Mouse (Mus musculus): ENCODE data around the gene Fut8.

Gene Fut8

DNA sequence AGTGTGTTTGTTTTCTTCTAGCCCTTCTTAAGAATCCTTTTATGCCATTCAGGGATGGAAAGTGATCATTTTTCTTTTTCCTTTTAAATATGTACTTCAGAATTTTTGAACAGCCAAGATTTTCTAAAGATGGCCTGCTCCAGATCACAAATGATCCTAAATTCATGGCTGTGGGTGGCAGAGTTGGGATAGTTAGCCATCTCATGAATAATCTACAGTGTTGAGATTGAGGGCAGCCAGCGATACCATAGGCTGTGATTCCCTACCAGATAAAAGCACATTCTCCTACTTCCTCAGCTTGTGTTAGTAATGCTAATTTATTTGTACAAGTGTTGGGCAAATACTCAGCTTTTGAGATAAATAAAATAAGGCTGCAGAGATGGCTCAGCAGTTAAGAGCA lies 228.3 kb downstream of the Fut8 start:
- in situ Hi-C loops (cut with MboI; ENCODE audit: low pct_unique_long_range_greater_than_20kb in 1 of 2, low sequenced_read_pairs in 2 of 2, unreplicated experiment in 1 of 2), result no loop called here

DNA sequence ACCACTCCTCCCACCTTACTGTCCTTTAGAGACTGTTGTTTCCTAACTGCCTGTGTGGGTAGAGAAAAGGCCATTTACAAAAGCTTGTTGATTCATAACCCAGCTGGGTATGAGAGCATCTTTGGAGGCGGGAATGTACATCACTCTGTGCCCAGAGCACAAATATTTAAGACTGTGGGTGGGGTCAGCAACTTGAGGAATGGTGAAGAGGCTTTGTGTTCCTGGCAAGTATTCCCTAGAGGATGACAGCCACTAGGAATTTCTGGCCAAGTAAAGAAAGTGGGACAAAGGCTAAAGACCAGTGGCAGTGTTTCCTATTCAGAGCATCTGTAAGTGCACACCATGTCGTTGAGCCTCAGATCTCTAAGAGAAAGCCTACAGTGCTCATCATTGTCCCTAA lies 242.0 kb downstream of the Fut8 start:
- in situ Hi-C loops (cut with MboI; ENCODE audit: low pct_unique_long_range_greater_than_20kb in 1 of 2, low sequenced_read_pairs in 2 of 2, unreplicated experiment in 1 of 2), result no loop called here

DNA sequence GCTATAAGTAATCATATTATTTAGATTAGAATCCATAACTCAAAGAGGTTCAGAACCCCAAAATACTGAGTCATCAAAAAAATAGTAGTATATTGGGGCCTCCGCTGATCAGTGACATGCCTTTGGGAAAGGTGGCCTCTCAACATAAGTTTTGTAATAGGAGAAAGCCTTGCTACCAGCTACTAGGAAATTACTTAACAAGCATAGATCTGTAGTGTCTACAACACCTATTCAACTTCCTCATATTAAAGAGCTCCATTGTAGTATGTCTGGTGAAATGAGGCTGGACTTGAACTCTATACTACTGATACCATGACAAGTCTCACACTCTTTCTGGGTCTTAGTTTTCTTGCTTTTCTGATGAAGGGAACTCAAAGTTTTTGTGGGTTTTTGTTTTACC lies 243.2 kb downstream of the Fut8 start:
- in situ Hi-C loops (cut with MboI; ENCODE audit: low pct_unique_long_range_greater_than_20kb in 1 of 2, low sequenced_read_pairs in 2 of 2, unreplicated experiment in 1 of 2), result no loop called here

DNA sequence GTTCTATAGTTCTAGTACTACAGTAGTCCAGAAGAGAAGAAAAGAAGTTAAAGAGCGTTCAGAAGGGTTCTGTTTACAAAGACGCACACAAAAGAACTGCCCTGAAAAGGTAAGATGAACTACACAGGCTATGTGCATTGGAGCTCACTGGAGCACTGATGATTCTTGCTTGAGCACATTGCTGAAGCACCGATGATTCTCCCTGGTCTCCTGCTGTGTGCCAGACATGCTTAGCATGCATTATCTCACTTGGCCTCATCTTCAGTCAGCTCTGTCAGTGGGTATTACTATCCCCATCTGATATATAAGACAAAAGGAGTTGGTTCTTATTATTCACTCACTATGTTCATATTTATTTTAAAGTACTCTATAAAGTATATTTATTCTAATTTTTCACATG lies 243.9 kb downstream of the Fut8 start:
- in situ Hi-C loops (cut with MboI; ENCODE audit: low pct_unique_long_range_greater_than_20kb in 1 of 2, low sequenced_read_pairs in 2 of 2, unreplicated experiment in 1 of 2), result no loop called here

DNA sequence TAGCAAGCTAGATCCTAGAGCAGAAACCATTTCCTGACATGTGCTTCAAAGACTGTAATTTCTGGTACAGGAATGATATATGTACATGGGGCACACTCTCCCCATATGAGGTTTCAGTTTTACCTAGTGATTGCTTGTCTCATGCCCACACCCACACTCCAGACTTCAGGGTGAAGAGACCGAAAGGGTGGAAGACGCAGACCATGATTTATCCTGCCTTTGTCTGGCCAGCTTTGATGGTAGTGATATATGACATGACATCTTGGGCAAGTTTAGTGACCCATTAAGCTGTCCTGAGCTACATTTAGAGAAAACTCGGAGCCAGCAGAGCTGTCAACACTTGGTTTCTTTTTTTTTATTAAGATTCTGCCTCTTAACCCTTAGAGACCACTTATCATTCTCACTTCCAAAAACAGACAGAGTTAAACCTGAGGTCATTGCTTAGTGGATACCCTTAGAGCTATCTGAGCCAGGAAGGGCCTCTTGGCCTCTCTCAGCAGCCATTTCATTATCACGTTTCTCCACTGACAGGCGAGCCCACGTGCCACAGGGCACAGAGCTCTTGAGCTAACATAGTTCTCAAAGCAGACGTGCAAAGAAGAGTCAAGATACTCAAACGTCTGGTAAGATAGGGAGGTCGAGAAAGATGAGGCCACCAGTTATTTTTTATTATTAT lies 245.4 kb downstream of the Fut8 start:
- in situ Hi-C loops (cut with MboI; ENCODE audit: low pct_unique_long_range_greater_than_20kb in 1 of 2, low sequenced_read_pairs in 2 of 2, unreplicated experiment in 1 of 2), result no loop called here

DNA sequence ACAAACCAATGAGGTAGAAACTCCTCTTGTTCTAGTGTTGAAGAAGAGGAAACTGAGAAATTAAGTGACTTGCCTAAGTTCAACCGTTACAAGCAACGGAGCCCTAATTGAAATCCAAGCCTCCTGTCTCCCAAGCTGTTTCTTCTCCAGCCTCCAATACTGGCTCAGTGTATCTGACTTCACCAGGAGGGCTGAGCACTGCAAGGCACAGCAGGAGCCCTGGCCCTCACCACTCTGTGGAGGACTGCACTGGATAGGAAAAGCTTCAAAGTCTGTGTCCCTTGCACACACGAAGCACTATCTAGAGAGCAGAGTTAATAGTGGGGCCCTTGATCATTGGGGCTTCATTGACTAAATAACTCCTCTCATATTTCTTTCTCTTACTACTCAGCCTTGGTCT lies 246.8 kb downstream of the Fut8 start:
- in situ Hi-C loops (cut with MboI; ENCODE audit: low pct_unique_long_range_greater_than_20kb in 1 of 2, low sequenced_read_pairs in 2 of 2, unreplicated experiment in 1 of 2), result no loop called here

DNA sequence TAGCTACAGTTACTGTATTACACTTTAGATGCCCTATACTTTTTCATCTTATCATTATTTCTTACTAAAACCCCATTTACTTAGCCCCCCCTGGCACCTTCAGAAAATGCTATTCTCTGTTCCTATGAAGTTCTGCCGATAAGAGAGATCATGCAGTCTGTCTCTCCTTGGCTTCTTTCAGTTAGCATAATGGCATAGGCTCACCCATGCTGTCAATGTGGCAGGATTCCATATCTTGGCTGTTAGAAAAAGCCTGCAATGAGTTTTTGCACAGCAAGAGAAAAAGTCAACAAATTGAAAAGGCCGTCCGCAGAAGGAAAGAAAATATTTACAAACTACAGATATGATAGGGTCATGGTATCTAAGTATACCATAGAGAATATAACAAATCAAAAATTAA lies 253.6 kb downstream of the Fut8 start:
- in situ Hi-C loops (cut with MboI; ENCODE audit: low pct_unique_long_range_greater_than_20kb in 1 of 2, low sequenced_read_pairs in 2 of 2, unreplicated experiment in 1 of 2), result no loop called here

DNA sequence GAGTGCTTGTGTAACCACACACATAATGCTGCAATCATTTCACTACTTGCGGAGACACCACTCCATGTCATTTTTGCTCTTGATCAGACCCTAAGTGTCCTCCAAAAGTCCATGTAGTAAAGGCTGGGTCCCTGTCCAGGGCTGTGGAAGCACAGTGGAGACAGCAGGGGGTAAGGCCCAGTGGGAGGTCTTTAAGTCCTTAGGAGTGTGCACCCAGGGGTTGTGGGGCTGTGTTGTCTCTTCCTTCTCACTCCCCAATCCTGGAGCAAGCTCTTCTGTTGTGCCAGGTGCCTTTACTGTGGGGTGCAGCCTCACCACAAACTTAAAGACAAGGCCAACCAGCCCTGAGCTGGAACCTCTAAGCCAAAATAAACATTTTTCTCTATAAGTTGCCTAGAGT lies 257.9 kb downstream of the Fut8 start:
- in situ Hi-C loops (cut with MboI; ENCODE audit: low pct_unique_long_range_greater_than_20kb in 1 of 2, low sequenced_read_pairs in 2 of 2, unreplicated experiment in 1 of 2), result no loop called here

DNA sequence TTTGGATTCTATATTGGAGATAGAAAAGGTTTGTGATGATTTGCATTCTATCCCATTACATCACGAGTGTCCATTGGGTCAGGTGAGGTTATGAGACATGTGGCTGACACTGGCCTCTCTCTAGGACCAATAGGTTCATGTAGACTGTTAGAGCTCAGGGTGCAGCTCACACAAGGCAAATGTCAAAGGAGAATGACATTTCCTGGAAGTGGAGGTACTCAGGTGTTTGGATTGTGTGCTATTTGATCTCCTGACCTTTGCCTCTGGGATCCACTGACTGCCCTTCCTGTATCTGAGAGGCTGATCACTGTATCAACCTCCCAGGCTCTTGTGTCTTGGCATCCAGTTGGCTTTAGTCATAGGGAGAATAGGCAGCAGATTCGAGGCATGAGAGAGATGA lies 260.2 kb downstream of the Fut8 start:
- in situ Hi-C loops (cut with MboI; ENCODE audit: low pct_unique_long_range_greater_than_20kb in 1 of 2, low sequenced_read_pairs in 2 of 2, unreplicated experiment in 1 of 2), result no loop called here

DNA sequence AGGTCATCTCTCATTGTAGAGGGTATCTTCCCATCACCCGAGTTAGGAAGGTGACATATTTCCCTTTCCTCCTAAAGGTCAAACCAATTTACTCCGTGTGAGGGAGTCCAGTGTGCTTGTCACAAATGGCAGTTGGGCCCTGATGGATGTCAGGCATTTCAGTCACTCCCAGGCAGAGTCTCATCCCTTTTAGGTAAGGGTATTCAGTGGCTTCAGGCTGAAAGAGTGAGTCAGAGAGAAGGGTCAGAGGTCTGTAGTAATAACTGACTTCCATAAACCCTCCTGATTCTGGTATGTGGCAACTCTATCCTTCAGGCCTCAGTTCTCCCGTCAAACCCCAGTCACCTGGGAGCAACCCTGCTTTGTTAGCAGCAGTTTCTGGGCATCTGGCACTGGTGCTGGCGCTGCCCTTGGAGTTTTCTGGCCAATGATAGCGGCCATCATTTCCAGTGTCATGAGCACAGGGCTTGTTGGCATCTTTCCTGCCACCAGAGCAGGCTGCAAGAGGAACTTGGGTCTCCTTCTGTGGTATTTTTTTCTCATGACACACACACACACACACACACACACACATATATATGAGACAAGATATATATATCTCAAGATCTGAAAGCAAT lies 262.6 kb downstream of the Fut8 start:
- in situ Hi-C loops (cut with MboI; ENCODE audit: low pct_unique_long_range_greater_than_20kb in 1 of 2, low sequenced_read_pairs in 2 of 2, unreplicated experiment in 1 of 2), result no loop called here

DNA sequence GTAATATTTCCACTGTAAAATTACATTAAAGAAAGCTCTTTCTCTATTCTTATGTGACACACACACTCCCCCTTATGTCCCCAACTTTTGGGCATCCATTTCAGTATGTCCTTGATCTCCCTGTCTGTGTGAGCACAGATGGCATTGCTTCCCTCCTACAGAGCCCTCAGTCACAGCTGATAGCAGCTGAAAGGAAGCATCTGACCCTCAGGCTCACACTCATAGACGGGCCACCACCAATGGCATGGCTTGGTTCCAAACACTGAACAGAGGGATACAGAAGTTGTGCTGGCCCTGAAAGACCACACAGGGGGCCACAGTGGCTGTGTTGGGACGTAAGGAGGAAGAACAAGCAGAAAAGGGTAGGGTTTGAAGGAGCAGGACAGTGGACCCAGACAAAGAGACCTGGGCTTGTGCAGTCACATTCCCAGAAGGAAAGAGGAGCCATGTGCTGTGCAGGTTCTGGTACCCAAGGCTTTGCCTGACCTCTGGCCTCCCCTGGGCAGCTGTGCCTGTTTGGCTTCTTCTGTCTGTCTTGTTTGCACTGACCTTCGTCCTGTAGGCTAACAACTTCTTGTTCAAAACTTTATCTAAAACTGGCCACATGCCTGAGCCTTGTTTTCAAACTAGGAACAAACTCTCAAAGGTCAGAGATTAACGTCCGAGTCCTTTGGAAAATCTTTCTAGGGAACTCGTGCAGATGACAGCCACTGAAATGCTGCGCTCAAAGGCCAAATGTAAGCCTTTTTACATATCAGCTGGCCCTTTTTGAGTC lies 263.7 kb downstream of the Fut8 start:
- in situ Hi-C loops (cut with MboI; ENCODE audit: low pct_unique_long_range_greater_than_20kb in 1 of 2, low sequenced_read_pairs in 2 of 2, unreplicated experiment in 1 of 2), result no loop called here

DNA sequence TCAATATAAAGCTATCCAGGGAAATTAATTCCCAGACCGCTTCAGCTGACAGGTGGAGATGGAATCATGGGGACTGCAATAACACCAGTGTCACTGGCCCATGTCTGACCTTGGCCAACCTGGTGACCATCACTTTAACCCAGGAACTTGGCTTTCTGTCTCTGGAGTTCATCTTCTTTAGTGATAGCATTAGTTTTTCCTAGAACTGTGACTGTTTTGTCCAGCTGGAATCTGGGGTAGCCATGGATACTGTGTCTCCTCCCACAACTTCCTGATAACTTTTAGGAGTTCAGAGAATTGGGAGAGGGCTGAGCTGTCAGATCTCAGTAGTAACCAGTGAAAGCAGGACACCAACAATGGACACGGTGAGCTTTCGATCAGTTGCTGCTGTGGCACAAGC lies 264.3 kb downstream of the Fut8 start:
- in situ Hi-C loops (cut with MboI; ENCODE audit: low pct_unique_long_range_greater_than_20kb in 1 of 2, low sequenced_read_pairs in 2 of 2, unreplicated experiment in 1 of 2), result no loop called here

DNA sequence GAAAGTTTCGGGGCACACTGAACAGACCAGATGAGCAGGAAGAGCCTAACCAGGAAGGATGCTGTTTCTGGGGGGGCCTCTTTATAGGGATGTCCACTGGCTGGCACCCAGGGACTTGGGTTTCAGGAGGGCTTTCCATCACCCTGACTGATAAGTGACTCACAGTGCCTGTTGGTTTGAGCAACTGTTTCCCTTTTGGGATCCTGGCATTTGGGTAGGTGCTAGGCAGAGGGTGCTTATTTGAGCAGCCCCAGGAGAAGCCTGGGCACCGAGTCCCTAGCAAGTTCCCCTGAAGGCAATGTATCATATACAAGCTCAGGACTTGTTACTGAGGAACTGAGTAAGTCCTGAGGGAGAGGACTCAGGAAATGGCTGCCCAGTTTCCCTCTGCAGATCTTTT lies 267.5 kb downstream of the Fut8 start:
- in situ Hi-C loops (cut with MboI; ENCODE audit: low pct_unique_long_range_greater_than_20kb in 1 of 2, low sequenced_read_pairs in 2 of 2, unreplicated experiment in 1 of 2), result no loop called here

DNA sequence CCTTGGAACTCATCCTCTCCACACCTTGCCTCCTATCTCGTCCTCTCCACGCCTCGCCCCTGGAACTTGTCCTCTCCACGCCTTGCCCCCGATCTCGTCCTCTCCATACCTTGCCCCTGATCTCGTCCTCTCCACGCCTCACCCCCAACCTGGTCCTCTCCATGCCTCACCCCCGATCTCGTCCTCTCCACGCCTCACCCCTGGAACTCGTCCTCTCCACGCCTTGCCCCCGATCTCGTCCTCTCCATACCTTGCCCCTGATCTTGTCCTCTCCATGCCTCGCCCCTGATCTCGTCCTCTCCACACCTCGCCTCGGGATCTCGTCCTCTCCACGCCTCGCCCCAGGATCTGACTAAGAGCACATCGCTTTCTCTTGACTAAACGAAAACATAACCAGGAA lies 269.8 kb downstream of the Fut8 start:
- in situ Hi-C loops (cut with MboI; ENCODE audit: low pct_unique_long_range_greater_than_20kb in 1 of 2, low sequenced_read_pairs in 2 of 2, unreplicated experiment in 1 of 2), result no loop called here

DNA sequence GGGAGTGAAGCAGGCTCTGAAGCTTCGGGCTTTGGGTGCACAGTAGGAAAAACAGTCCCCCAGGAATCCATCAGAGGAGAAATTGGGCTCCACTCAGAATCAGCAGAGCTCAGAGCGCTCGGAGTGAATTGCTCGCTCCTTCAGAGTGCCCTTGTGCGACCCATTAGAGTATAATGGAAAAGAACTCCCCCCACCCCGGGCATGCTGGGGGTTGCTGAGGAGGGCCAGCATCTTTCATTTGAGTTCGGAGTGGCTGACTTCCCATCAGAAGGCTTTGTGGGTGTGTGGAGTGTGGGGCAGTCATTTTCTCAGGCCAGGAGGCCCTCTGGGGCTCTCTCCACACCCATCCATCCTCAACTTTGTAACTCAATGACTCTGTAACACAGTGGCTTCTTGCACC lies 272.8 kb downstream of the Fut8 start:
- in situ Hi-C loops (cut with MboI; ENCODE audit: low pct_unique_long_range_greater_than_20kb in 1 of 2, low sequenced_read_pairs in 2 of 2, unreplicated experiment in 1 of 2), result no loop called here

DNA sequence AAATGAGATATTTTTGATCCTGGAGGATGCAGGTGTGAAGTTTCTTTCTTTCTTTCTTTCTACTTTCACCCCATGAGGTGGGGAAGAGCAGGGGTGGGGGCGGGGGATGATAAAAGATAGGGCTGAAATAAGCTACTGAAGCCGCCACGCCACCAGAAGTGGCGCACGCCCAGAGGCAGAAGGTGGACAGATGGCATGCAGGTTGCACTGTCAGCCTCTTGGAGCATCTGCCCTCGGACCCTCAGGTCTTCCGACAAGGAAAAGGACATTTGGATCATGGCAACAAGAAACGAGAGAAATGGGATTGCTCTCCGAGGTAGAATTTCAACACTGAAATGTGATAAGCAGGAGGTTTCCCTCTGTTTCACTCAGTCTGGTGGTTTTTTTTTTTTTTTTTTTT lies 273.3 kb downstream of the Fut8 start:
- in situ Hi-C loops (cut with MboI; ENCODE audit: low pct_unique_long_range_greater_than_20kb in 1 of 2, low sequenced_read_pairs in 2 of 2, unreplicated experiment in 1 of 2), result no loop called here

DNA sequence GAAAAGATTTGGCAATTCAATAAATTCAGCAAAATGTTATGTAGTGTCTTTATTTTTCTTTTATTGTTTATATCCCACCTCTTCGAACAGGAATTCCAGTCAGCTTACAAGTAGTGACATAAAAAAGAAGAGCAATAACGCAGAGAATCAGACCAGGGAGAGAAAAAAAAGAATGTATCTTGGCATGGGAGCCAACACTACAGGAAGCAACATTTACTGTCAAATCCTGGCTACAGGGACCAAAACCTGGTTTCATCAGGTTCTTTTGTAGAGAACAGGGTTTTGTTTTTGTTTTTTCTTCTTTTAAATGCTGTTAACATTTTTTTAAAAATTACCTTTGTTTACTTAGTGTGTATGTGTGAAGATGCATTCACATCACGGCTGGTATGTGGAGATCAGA lies 273.7 kb downstream of the Fut8 start:
- in situ Hi-C loops (cut with MboI; ENCODE audit: low pct_unique_long_range_greater_than_20kb in 1 of 2, low sequenced_read_pairs in 2 of 2, unreplicated experiment in 1 of 2), result no loop called here

DNA sequence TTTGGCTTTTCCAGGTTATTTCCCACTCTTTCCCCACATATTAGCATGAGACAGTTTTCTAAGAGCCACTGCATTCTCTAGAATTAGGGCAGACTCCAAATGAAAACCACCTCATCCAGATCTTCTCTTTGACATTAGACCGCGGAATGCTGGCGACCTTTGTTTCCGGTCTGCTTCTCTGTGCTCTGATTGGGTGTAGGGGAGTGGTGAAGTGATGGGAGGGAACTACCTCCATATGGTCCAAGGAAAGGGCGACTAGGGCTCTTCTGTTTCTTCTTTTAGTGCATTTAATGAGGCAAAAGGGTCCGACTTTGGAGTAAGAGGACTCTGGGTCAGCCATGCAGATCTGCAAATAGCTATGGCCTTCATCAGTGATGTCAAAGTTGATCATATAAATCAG lies 278.9 kb downstream of the Fut8 start:
- in situ Hi-C loops (cut with MboI; ENCODE audit: low pct_unique_long_range_greater_than_20kb in 1 of 2, low sequenced_read_pairs in 2 of 2, unreplicated experiment in 1 of 2), result no loop called here

DNA sequence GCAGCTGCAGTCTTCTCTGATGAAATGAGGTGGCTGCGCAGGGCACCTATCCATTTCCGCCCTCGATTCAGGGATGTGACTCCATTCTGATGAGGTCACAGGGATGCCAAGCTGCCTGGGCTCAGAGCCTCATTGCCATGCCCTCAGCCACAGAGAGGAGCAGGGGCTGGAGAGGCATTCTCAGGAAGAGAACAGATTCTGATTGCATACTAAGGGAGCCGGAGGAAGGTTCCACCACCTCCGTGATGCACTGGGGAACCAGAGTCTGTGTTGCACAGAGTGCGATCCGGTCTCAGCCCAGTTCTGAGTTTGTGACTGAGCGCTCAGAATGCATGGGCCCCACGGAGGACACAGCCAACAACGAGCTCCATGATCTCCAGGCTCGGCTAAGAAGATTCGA lies 279.8 kb downstream of the Fut8 start:
- in situ Hi-C loops (cut with MboI; ENCODE audit: low pct_unique_long_range_greater_than_20kb in 1 of 2, low sequenced_read_pairs in 2 of 2, unreplicated experiment in 1 of 2), result no loop called here

DNA sequence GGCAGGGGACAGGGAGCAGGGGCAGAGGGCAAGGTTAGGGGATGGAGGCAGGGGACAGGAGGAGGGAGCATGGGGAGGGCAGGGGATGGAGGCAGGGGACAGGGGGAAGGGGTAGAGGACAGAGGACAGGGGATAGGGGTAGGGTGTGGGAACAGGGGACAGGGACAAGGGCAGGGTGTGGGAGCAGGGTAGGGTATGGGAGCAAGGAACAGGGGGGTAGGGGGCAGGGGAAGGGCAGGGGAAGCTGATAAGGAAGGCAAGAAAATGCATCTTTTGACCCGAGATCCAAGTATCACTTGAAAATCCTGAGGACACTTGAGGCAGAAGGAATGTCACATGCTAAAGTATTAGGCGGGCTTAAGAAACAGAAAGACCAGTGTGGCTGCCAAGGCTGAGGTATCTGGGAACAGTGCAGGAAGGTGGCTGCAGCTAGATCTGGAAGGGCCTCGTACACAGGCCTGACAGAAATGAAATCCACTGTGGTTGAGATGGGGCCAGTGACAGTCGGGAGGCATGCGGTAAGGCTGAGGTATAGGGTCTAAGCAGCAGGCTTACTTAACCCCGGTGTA lies 281.7 kb downstream of the Fut8 start:
- in situ Hi-C loops (cut with MboI; ENCODE audit: low pct_unique_long_range_greater_than_20kb in 1 of 2, low sequenced_read_pairs in 2 of 2, unreplicated experiment in 1 of 2), result no loop called here

All from mouse embryonic stem cell (cell line).